8 mouse cellular contexts compared by ENCODE assay signal in the genomic region with DNA sequence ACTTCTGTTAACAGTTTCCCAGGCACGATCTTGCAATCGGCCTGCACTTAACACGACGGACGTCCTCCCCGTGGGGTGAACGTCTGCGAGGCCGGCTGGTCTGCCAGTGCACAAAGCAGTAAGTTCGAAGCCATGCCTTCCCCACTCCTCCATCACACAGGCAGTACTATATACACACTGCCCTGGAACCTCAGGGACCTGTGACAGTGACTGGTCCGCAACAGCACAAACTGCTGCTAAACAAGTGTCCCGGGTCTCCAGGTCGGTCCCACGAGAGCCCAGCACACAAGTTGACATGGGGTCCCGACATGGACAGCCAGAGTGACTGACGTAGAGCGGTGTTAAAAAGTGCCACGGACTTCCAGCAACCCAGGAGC. TPM values are rescaled to one million over a fixed set of nuclear protein-coding genes. Genes with fewer than 3 reads are reported as not detected.
A peak's percentile ranks its signal among the peaks of the same experiment; 100 is the strongest.
DNase-seq lines count a peak whose midpoint lies in the region; ATAC-seq and TF ChIP-seq lines count a peak whose summit lies in the region.

No protein-coding gene starts in this region.

- H3K9me3 ChIP-seq in MEL (replicated peaks; ENCODE audit: insufficient read depth, low read length) = no peaks in the 10 kb centered on the region
- no peaks in the 10 kb centered on the region for H3K9me3 ChIP-seq in intestine, postnatal 0 days (ENCODE audit: control insufficient read depth)

- peak; percentile 16 for DNase-seq in cerebellum, adult 8-10 months
- no peak for DNase-seq in cerebellum, postnatal 4 days (ENCODE audit: low spot score in 2 of 2)
- peak; percentile 52 for DNase-seq in MEL (ENCODE audit: low read depth, low spot score)
- peak; percentile 22 for DNase-seq in lung, postnatal 14 days
- DNase-seq in B cell, adult 2 months = no peak

- ATAC-seq in erythroblast, adult 5-6 weeks (replicated peaks; ENCODE audit: low FRiP score, poor library complexity, severe bottlenecking) = peak; percentile 3; the same call in 1 of the 2 replicates
- ATAC-seq in intestine, postnatal 0 days = peak; percentile 8; the same call in 1 of the 2 replicates

- TF ChIP-seq RAD21 in MEL (IDR thresholded peaks at IDR 0.05; ENCODE audit: low read depth, low read length) = no peak

- no peak for TF ChIP-seq CTCF in MEL (IDR thresholded peaks at IDR 0.05 in 2 of 3, conservative IDR thresholded peaks at IDR 0.05 in 1 of 3; ENCODE audit: control insufficient read depth in 1 of 3, insufficient read depth in 1 of 3, low read depth in 2 of 3, low read length in 3 of 3, poor library complexity in 1 of 3, severe bottlenecking in 1 of 3)
- no peak for TF ChIP-seq CTCF in intestine, postnatal 0 days (IDR thresholded peaks at IDR 0.05; ENCODE audit: low read depth)
- TF ChIP-seq CTCF in testis, adult 2 months (IDR thresholded peaks at IDR 0.05; ENCODE audit: control insufficient read depth, insufficient read depth, insufficient replicate concordance, low read depth, low read length) = no peak

- H3K27ac ChIP-seq in MEL (ENCODE audit: control insufficient read depth, low read depth, low read length) = peak overlapping the region; percentile 83
- peak overlapping the region; percentile 77 for H3K27ac ChIP-seq in intestine, postnatal 0 days (ENCODE audit: low read depth, low read length)
- H3K27ac ChIP-seq in testis, adult 2 months (ENCODE audit: control insufficient read depth, insufficient read depth, low read depth, low read length) = peak overlapping the region; percentile 78

- H3K4me2 ChIP-seq in intestine, postnatal 0 days (replicated peaks; ENCODE audit: low read depth) = peak overlapping the region; percentile 65

- peaks cover 32% of the 10 kb centered on the region for H3K79me2 ChIP-seq in MEL (ENCODE audit: control insufficient read depth, insufficient read depth, low read length, poor library complexity)

- no peak; a peak in 1 of 4 replicates for TF ChIP-seq POLR2A in MEL (IDR thresholded peaks at IDR 0.05; ENCODE audit: control insufficient read depth in 1 of 2, insufficient read depth in 1 of 2, low read depth in 1 of 2, low read length in 2 of 2, poor library complexity in 1 of 2)
- no peak; the same call in 1 of the 2 replicates for TF ChIP-seq POLR2A in testis, adult 2 months (IDR thresholded peaks at IDR 0.05; ENCODE audit: control insufficient read depth, low read depth, low read length)

- H3K36me3 ChIP-seq in MEL (ENCODE audit: control insufficient read depth in 1 of 2, insufficient read depth in 2 of 2, low read length in 2 of 2) = peaks cover 29 to 34% of the 10 kb centered on the region in 2 experiments
- H3K36me3 ChIP-seq in intestine, postnatal 0 days (ENCODE audit: control insufficient read depth, insufficient read depth) = peaks cover 38% of the 10 kb centered on the region
- peaks cover 4% of the 10 kb centered on the region for H3K36me3 ChIP-seq in testis, adult 2 months (ENCODE audit: control insufficient read depth, insufficient read depth, low read length)

- H3K4me3 ChIP-seq in MEL (ENCODE audit: control insufficient read depth in 1 of 2, insufficient read depth in 1 of 2, low read depth in 2 of 2, low read length in 2 of 2) = peak overlapping the region; percentile 64 to 95
- peak overlapping the region; percentile 85 for H3K4me3 ChIP-seq in intestine, postnatal 0 days (ENCODE audit: low read depth, low read length)
- H3K4me3 ChIP-seq in testis, adult 2 months (ENCODE audit: control insufficient read depth, low read depth, low read length) = peak overlapping the region; percentile 93

- no peaks in the 10 kb centered on the region for H3K27me3 ChIP-seq in MEL (ENCODE audit: control insufficient read depth in 1 of 2, insufficient read depth in 2 of 2, low read length in 2 of 2)
- H3K27me3 ChIP-seq in intestine, postnatal 0 days (replicated peaks; ENCODE audit: control insufficient read depth, insufficient read depth, low read length) = no peaks in the 10 kb centered on the region
- H3K27me3 ChIP-seq in testis, adult 2 months (ENCODE audit: control insufficient read depth, insufficient read depth, low read length) = no peaks in the 10 kb centered on the region

- TF ChIP-seq EP300 in MEL (IDR thresholded peaks at IDR 0.05; ENCODE audit: low read depth in 1 of 2, low read length in 2 of 2) = no peak

- H3K4me1 ChIP-seq in MEL (ENCODE audit: control insufficient read depth in 1 of 2, insufficient read depth in 2 of 2, low read length in 2 of 2) = peaks cover 0 to 19% of the 10 kb centered on the region in 2 experiments; a peak in 2 of 4 replicates
- 0 out of 2 replicates have a peak, but pooled peaks cover 2% of the 10 kb centered on the region for H3K4me1 ChIP-seq in intestine, postnatal 0 days (replicated peaks; ENCODE audit: control insufficient read depth, insufficient read depth, low read length)
- peaks cover 2% of the 10 kb centered on the region for H3K4me1 ChIP-seq in testis, adult 2 months (ENCODE audit: control insufficient read depth, insufficient read depth, low read length)

- H3K9ac ChIP-seq in MEL (ENCODE audit: control insufficient read depth, low read depth, low read length, poor library complexity, severe bottlenecking) = peak overlapping the region; percentile 97
- peak overlapping the region; percentile 92 for H3K9ac ChIP-seq in intestine, postnatal 0 days (ENCODE audit: low read depth, low read length)

- under 1% methylated on average over 18 of the region's 18 CpGs for WGBS in intestine, postnatal 0 days

TF ChIP-seq in MEL, 35 proteins besides CTCF, POLR2A, EP300 and RAD21:
- TF ChIP-seq MXI1 (IDR thresholded peaks at IDR 0.05; ENCODE audit: low read depth, low read length) (no peak), MAZ (IDR thresholded peaks at IDR 0.05; ENCODE audit: low read depth, low read length) (no peak), POLR2AphosphoS2 (IDR thresholded peaks at IDR 0.05; ENCODE audit: low read length) (peak; percentile 19; the same call in 1 of the 2 replicates), JUND (IDR thresholded peaks at IDR 0.05; ENCODE audit: low read depth, low read length) (no peak)
TF ChIP-seq in MEL: peak in this region for 1.

RNA-seq across cellular contexts. Expression of a gene that starts 0.6 kb away (rescaled TPM):
- total RNA-seq in MEL (2012; rRNA removed) = 2,397 and 2,507 TPM in 2 replicates
- 1,000 to 10,000 TPM in 1 of 2 experiments, not detected in 1; 1,198 TPM for polyA plus RNA-seq in MEL (2012; ENCODE audit: insufficient read depth in 1 of 2, insufficient read length in 2 of 2, low read depth in 1 of 2, low replicate concordance in 2 of 2, missing spikeins in 1 of 2)
- total RNA-seq in erythroblast, adult 5-6 weeks (2015; ENCODE audit: low replicate concordance) = 667 and 844 TPM in 2 replicates
- total RNA-seq in erythroblast, adult 5-6 weeks (2017; ENCODE audit: low replicate concordance) = 933 and 1,033 TPM in 2 replicates
- 788 and 816 TPM in 2 replicates for polyA plus RNA-seq in intestine, postnatal 0 days (2015; fragmentation: Nextera tagmentation; extraction: Ambion mirVana)
- 89.9 and 90.6 TPM in 2 replicates for polyA plus RNA-seq in testis, adult 2 months (2012; rRNA removed)

Comparison
In these comparisons a context has a peak if more than half of its experiments do, and no peak if none do; other contexts are left out.
1. DNase-seq: peak in cerebellum, adult 8-10 months (single experiment), MEL (single experiment) and lung, postnatal 14 days (single experiment); none in cerebellum, postnatal 4 days (0 of 2) and B cell, adult 2 months (0 of 2).
2. Peak in every context shown above with its lines, with median percentiles within 50 percentile points of each other: H3K27ac ChIP-seq and H3K4me3 ChIP-seq.